Mouse (Mus musculus) testis, adult 2 months (tissue): ENCODE data around the gene Mgat2.

Experiments
- CTCF ChIP-seq: fragments of 200-500 bp; IDR thresholded peaks from 2 replicates; pipeline ENCODE4 v1.5.1; 2012; ENCODE audit warnings: low read depth, mild to moderate bottlenecking, inconsistent platforms, low read length, moderate library complexity; ENCODE audit not compliant: control insufficient read depth, insufficient read depth, insufficient replicate concordance
- POLR2A ChIP-seq: fragments of 200-500 bp; IDR thresholded peaks from 2 replicates; pipeline ENCODE4 v1.6.1; 2012; ENCODE audit warnings: low read depth, mild to moderate bottlenecking, inconsistent platforms, low read length, moderate library complexity; ENCODE audit not compliant: control insufficient read depth

- TF ChIP-seq POLR2A, result no peak
- no peak for TF ChIP-seq CTCF
These were observed 6.1 kb downstream of the Mgat2 start for GRCm38 (mm10) chr12:69190074-69190473.
